In genomic region chr8:119323215-119323614, GRCm38 (mm10) we compare ENCODE assay signal across 16 mouse cellular contexts.
"Had no signal": no experiment of that assay in that cellular context is flagged by ENCODE, and none has a peak within 500 bp of the region (broad histone marks: within the 10 kb centered on the region; RNA-seq: fewer than 3 reads in every experiment).

No protein-coding gene starts in this region.

- H3K36me3 ChIP-seq: limb, embryonic 10.5 days; liver, embryonic 15.5 days; neural tube, embryonic 13.5 days had no signal

- H3K4me3 ChIP-seq: limb, embryonic 10.5 days; liver, embryonic 15.5 days; neural tube, embryonic 13.5 days had no signal

- H3K9ac ChIP-seq: liver, embryonic 15.5 days; neural tube, embryonic 13.5 days had no signal

- H3K27ac ChIP-seq: kidney, postnatal 0 days; limb, embryonic 10.5 days; liver, embryonic 15.5 days; neural tube, embryonic 13.5 days had no signal

- H3K9me3 ChIP-seq: limb, embryonic 10.5 days; liver, embryonic 15.5 days had no signal

- ATAC-seq: lung, postnatal 0 days had no signal

- H3K27me3 ChIP-seq: liver, embryonic 15.5 days; neural tube, embryonic 13.5 days had no signal

- H3K4me1 ChIP-seq: limb, embryonic 10.5 days; liver, embryonic 15.5 days; neural tube, embryonic 13.5 days had no signal

- DNase-seq: kidney, adult 11 months; kidney, adult 9 months; kidney, postnatal 36 days; lung, adult 2 months; lung, postnatal 36 days; retina, postnatal 1 day; right cerebral cortex, postnatal 4 days; spleen, adult 18-20 months; thymus, adult 18-20 months; thymus, postnatal 14 days had no signal

- H3K4me2 ChIP-seq: liver, embryonic 11.5 days; liver, embryonic 15.5 days; neural tube, embryonic 13.5 days had no signal
